Mouse (Mus musculus) E14TG2a.4 (cell line): ENCODE measurements around the gene Gm21119.
"Not testable (repeated sequence)": the region's sequence is repeated elsewhere in the genome, so short reads cannot be mapped to it uniquely, and the experiment has no call there.

Experiments used
- CTCF ChIP-seq: conservative IDR thresholded peaks from 2 replicates; pipeline ENCODE4 v1.5.1; 2014; ENCODE audit warnings: low read length
- NANOG ChIP-seq: IDR thresholded peaks from 2 replicates; pipeline ENCODE4 v1.6.1; 2014; ENCODE audit warnings: borderline replicate concordance, low read length, mixed read lengths

DNA sequence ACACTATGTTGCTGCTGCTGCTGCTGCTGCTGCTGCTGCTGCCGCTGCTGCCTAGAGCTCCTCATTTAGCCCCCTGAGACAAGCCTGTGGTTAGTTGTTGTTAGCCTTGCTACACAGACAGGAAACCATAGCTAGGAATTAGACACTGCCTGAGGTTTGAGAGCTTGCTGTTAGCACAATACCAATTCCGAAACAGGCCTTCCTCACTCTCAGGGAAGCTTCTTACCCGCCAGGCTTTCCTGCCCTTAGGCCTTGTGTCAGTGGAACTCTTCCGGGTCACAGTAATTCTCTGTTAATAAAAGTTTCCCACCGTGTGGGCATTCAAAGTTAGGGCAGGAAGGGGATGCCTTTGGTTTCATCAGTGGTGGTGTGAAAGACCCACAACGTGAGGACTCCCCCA lies 31.9 kb upstream of the Gm21119 start:
- not testable (repeated sequence) for TF ChIP-seq CTCF, NANOG
